Mouse (Mus musculus): ENCODE measurements around the gene Npc2.

Npc2 gene

GRCm38 (mm10) chr12:84728421-84728820 is 44.5 kb downstream of the Npc2 start:
- DNase-seq (ENCODE audit: low spot score) = no peak

GRCm38 (mm10) chr12:84727434-84727833 is 45.5 kb downstream of the Npc2 start:
- DNase-seq (ENCODE audit: low spot score) = no peak

GRCm38 (mm10) chr12:84726986-84727385 is 46.0 kb downstream of the Npc2 start:
- DNase-seq (ENCODE audit: low spot score) = no peak

- DNase-seq (ENCODE audit: low spot score) = no peak
Measured at GRCm38 (mm10) chr12:84726391-84726790, 46.6 kb downstream of the Npc2 start.

- no peak for DNase-seq (ENCODE audit: low spot score)
Measured at GRCm38 (mm10) chr12:84718462-84719244, 54.3 kb downstream of the Npc2 start.

GRCm38 (mm10) chr12:84714578-84714977 is 58.4 kb downstream of the Npc2 start:
- DNase-seq (ENCODE audit: low spot score) = no peak

GRCm38 (mm10) chr12:84709842-84710439 is 63.0 kb downstream of the Npc2 start:
- DNase-seq (ENCODE audit: low spot score) = peak; percentile 37

- DNase-seq (ENCODE audit: low spot score) = peak; percentile 16
Measured at GRCm38 (mm10) chr12:84707804-84708203, 65.1 kb downstream of the Npc2 start.

GRCm38 (mm10) chr12:84706886-84707285 is 66.1 kb downstream of the Npc2 start:
- DNase-seq (ENCODE audit: low spot score) = no peak
